Mouse (Mus musculus): ENCODE results near the gene Cyp4f39. TPM values are rescaled to one million over a fixed set of nuclear protein-coding genes. Genes with fewer than 3 reads are reported as not detected.
"Not testable (repeated sequence)": the region's sequence is repeated elsewhere in the genome, so short reads cannot be mapped to it uniquely, and the experiment has no call there.

Gene Cyp4f39
- polyA plus RNA-seq, 1 experiment = 1.1 TPM

- no peaks in the 10 kb centered on the region for H3K36me3 ChIP-seq (ENCODE audit: control insufficient read depth, insufficient read depth, low read length)
- WGBS = 50% methylated on average over 6 of the region's 6 CpGs
- H3K27me3 ChIP-seq (ENCODE audit: control insufficient read depth, insufficient read depth, low read length) = no peaks in the 10 kb centered on the region
- no peak overlapping the region for H3K4me3 ChIP-seq (ENCODE audit: control insufficient read depth, insufficient read depth, low read length)
- H3K4me1 ChIP-seq (replicated peaks; ENCODE audit: control insufficient read depth, insufficient read depth, low read length) = peaks cover 35% of the 10 kb centered on the region
- no peak for TF ChIP-seq POLR2A (IDR thresholded peaks at IDR 0.05; ENCODE audit: control insufficient read depth, extremely low read depth, insufficient read depth, low read length, poor library complexity)
- H3K27ac ChIP-seq (ENCODE audit: control insufficient read depth, insufficient read depth, low read length) = peak overlapping the region; percentile 72
- no peak for DNase-seq
Measured at GRCm38 (mm10) chr17:32534068-32534467, 81.5 kb downstream of the Cyp4f39 start.

GRCm38 (mm10) chr17:32536051-32536866 lies 83.7 kb downstream of the Cyp4f39 start, which contains the start of gene Cyp4f16:
Gene Cyp4f16, plus strand, starts transcription at chr17:32536558.
- 0 out of 2 replicates have a peak, but pooled peaks have one; percentile 28 for TF ChIP-seq POLR2A (IDR thresholded peaks at IDR 0.05; ENCODE audit: control insufficient read depth, extremely low read depth, insufficient read depth, low read length, poor library complexity)
- peak; percentile 81 for DNase-seq
- peak within 1 kb of the TSS; percentile 22; the same call in 1 of the 2 replicates for H3K27ac ChIP-seq (ENCODE audit: control insufficient read depth, insufficient read depth, low read length)

GRCm38 (mm10) chr17:32536867-32537250 lies 84.3 kb downstream of the Cyp4f39 start:
- peaks cover 26% of the 10 kb centered on the region for H3K4me1 ChIP-seq (replicated peaks; ENCODE audit: control insufficient read depth, insufficient read depth, low read length)
- no peak overlapping the region; the same call in 1 of the 2 replicates for H3K27ac ChIP-seq (ENCODE audit: control insufficient read depth, insufficient read depth, low read length)
- peak overlapping the region; percentile 37 for H3K4me3 ChIP-seq (ENCODE audit: control insufficient read depth, insufficient read depth, low read length)
- WGBS = 70% methylated on average over 5 of the region's 5 CpGs
- H3K27me3 ChIP-seq (ENCODE audit: control insufficient read depth, insufficient read depth, low read length) = no peaks in the 10 kb centered on the region
- H3K36me3 ChIP-seq (ENCODE audit: control insufficient read depth, insufficient read depth, low read length) = no peaks in the 10 kb centered on the region
- no peak for DNase-seq
- no peak for TF ChIP-seq POLR2A (IDR thresholded peaks at IDR 0.05; ENCODE audit: control insufficient read depth, extremely low read depth, insufficient read depth, low read length, poor library complexity)
- TF ChIP-seq CTCF (IDR thresholded peaks at IDR 0.05; ENCODE audit: borderline replicate concordance, control insufficient read depth, extremely low read depth, insufficient read depth, low read length, poor library complexity) = no peak

More at GRCm38 (mm10) chr17:32536051-32536866, 83.7 kb downstream of the Cyp4f39 start, which contains the start of gene Cyp4f16:
- H3K4me3 ChIP-seq (ENCODE audit: control insufficient read depth, insufficient read depth, low read length) = peak within 1 kb of the TSS; percentile 37
- H3K4me1 ChIP-seq (replicated peaks; ENCODE audit: control insufficient read depth, insufficient read depth, low read length) = peaks cover 30% of the 10 kb centered on the region
- H3K27me3 ChIP-seq (ENCODE audit: control insufficient read depth, insufficient read depth, low read length); H3K36me3 ChIP-seq (ENCODE audit: control insufficient read depth, insufficient read depth, low read length): not testable (repeated sequence)
- 7% methylated on average over 5 of the region's 5 CpGs for WGBS

Other genes with a start within 250 kb of the Cyp4f39 start
- gene Brd4, start 168.0 kb upstream of the Cyp4f39 start, polyA plus RNA-seq (2012; rRNA removed) = 107 and 136 TPM in 2 replicates
- gene Akap8, start 131.5 kb upstream of the Cyp4f39 start, polyA plus RNA-seq (2012; rRNA removed) = 169 and 177 TPM in 2 replicates
- gene Akap8l, start 102.1 kb upstream of the Cyp4f39 start, polyA plus RNA-seq (2012; rRNA removed) = 191 and 196 TPM in 2 replicates
- gene Wiz, start 63.3 kb upstream of the Cyp4f39 start, polyA plus RNA-seq (2012; rRNA removed) = 57.1 and 71.0 TPM in 2 replicates
- gene Rasal3, start 49.1 kb upstream of the Cyp4f39 start, polyA plus RNA-seq (2012; rRNA removed) = 541 and 555 TPM in 2 replicates
- gene Pglyrp2, start 28.6 kb upstream of the Cyp4f39 start, polyA plus RNA-seq (2012; rRNA removed) = 202 and 206 TPM in 2 replicates
- 4.8 and 4.9 TPM in 2 replicates for gene Cyp4f17, start 53.3 kb downstream of the Cyp4f39 start, polyA plus RNA-seq (2012; rRNA removed)
- gene Cyp4f16, start 83.8 kb downstream of the Cyp4f39 start, polyA plus RNA-seq (2012; rRNA removed) = 17.0 and 18.4 TPM in 2 replicates
- gene Cyp4f37, start 168.6 kb downstream of the Cyp4f39 start, polyA plus RNA-seq (2012; rRNA removed) = not detected in 2 replicates
- gene Cyp4f40, start 206.2 kb downstream of the Cyp4f39 start, polyA plus RNA-seq (2012; rRNA removed) = 0.30 TPM in 1 of 2 replicates, not detected in the other
- gene Cyp4f15, start 232.9 kb downstream of the Cyp4f39 start, polyA plus RNA-seq (2012; rRNA removed) = 0.93 and 1.4 TPM in 2 replicates